Mouse (Mus musculus): ENCODE measurements around the gene Cdc14a.

Gene Cdc14a

DNA sequence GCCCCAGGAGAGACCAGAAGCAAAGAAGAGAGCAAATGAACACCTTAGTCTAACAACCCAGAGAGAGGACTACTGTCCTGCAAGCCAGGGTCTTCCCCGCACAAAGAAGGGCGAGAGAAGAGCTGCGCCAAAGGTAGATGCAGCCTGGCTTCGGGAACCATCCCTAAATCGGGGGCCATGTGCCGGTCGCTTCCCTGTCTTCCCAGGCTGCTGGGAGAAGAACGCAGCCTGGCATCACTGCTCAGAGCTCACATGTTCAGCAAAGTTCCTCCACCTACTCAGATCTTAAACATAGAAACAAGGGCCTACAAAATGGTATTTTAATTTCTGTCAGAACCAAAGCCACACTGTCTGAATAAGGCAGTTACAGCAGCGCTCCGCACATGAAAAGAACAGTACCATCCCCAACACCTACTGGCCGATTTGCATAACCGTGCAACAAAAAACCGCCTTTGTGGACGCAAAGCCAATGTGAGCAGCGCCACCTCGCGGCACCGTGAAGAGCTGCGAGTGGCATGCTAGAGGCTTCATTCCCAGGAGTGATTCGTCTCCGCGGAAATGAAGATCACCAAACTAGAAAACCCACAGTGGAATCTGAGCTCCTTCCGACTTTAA, 96.7 kb downstream of the Cdc14a start:
- DNase-seq, result peak; percentile 86

- DNase-seq, result no peak
Observed at GRCm38 (mm10) chr3:116325501-116325900, 98.3 kb downstream of the Cdc14a start.

GRCm38 (mm10) chr3:116319696-116320095, 104.1 kb downstream of the Cdc14a start:
- DNase-seq, result no peak

DNA sequence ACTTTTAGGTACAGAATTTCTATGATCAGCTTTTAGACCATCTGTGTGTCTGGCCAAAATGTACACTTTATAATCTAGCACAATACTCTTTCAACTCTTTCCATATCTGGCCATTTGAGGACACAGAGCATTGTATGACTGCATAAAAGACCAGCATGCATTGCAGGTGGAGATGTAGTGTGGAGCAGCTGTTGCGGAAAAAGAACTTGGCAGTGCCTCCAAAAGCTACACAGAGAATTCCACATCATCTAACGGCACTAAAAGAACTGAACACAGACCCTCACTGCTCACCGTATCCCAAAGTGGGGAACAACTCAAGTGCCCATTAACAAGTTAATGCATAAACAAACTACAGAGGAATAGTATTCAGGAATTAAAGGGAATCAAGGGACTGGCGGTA, 112.0 kb downstream of the Cdc14a start:
- no peak for DNase-seq

GRCm38 (mm10) chr3:116311173-116311572, 112.7 kb downstream of the Cdc14a start:
- no peak for DNase-seq

DNA sequence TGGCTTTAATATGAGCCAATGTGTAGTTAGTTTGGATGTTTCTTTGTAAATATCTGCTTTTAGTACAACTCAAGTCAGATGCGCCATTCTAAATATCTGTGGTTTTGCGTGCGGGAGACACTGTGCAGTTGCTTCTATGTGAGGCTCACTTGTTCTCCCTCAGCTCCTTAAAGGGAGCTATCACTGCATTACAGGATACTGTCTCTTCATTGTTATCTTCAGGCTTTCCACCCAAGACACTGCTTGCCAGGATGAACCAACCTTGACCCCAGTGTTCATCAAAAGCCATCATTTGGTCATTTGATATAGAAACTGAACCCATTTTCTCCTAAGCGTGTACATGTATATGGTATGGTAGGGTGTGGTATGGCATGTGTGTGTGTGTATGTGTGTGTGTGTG, 113.2 kb downstream of the Cdc14a start:
- DNase-seq, result no peak

DNA sequence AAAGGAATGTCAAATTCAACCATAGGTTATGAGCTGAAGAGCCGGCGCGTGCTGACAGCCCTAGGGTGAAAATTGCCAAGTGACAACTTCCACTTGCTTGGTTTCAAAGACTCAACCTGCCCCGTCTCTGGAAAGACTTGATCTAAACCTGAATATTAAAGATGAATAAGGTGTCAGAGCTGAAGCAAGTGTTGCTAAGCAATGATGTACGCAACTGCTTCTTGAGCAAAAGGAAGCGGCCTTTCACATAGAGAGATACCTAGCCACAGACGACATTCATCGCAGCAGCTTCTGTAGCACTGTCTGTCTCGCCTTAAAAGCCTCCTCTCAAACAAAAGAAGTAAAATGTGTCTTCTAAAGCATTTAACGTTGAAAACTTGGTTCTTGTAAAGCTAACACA, 113.8 kb downstream of the Cdc14a start:
- DNase-seq, result no peak

DNA sequence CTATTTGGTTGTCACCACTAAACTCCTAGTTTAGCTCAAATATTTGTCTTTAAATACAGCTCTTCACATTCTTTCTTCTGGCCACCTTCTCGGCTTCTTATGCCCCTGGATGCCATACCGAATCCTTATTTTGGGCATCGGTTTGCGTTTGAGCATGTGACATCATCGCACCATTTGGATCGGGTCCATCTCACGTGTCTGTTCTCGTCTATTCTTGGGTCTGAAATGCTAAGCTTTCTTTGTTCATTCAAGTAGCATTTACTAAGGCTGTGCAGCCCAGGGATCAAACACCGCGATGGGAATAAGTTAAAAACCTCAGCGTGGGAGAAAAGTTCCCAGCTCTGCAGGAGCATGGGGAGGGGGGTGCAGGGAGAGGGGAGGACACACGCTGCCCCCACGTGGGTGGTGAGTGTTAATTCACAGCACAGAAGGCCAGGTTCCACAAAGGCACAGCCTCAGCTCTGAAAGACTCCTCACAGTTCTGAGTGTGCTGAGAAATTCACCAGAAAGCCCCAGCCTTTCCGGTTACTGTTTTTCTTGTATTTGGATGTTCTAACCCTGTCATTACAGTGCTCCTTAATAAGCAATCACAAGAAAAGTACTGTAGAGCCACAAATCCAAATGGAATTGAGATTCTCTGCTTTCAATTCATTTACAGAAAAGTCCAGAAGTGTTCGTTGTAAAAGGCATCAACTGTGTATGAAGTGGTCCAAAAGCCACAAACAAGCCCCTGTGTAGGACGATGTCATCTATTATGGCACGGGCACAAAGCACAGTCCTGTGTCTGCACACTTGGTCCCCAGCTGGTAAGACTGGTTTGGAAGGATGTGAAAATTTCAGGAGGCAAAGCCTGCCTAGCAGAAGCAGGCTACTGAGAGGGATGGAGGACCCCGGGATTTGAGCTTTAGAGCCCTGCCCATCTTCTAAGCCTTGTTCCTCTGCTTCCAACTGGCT, 118.8 kb downstream of the Cdc14a start:
- DNase-seq, result no peak

GRCm38 (mm10) chr3:116302581-116302980, 121.3 kb downstream of the Cdc14a start:
- peak; percentile 28 for DNase-seq

GRCm38 (mm10) chr3:116301754-116302153, 122.1 kb downstream of the Cdc14a start:
- DNase-seq, result no peak

GRCm38 (mm10) chr3:116298727-116299126, 125.1 kb downstream of the Cdc14a start:
- DNase-seq, result peak; percentile 50

- DNase-seq, result peak; percentile 31
Observed at GRCm38 (mm10) chr3:116298003-116298402, 125.8 kb downstream of the Cdc14a start.

DNA sequence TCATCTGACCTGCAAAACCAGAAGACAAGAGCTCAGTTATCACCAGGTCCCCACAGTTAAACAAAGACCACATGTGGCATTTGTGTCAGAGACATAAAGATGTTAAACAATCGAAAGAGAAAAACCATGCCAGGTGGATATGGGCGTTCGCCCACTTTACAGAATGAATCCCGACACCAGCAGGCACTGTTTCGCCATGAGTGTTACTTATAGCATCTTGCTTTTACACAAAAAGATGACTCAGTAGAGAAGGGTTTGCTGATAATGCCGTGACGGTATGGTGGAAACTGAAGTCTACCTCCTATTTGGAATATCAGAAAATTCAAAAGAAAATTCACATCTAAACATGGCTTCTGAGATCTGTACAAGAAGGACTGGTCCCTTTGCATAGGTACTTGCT, 126.7 kb downstream of the Cdc14a start:
- DNase-seq, result no peak

- no peak for DNase-seq
Observed at GRCm38 (mm10) chr3:116290041-116290815, 133.6 kb downstream of the Cdc14a start.

DNA sequence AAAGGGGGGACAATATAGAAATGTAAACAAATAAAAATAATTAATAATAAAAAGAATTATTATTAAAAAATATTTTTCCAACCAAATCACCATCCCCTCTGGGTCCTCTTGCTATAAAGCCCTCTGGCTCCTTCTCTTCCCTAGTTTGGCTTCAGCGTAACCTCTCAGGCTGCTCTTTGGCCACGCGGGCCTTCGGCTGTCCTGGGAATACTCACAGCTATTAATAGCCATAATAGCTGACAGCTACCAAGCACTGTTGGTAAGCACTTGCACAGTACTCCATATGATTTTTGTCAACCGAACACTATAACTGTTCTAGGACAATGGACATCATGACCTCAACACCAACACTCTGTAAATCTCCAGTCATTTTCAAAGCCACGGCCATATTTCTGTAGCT, 135.0 kb downstream of the Cdc14a start:
- no peak for DNase-seq

GRCm38 (mm10) chr3:116284735-116285134, 139.1 kb downstream of the Cdc14a start:
- DNase-seq, result no peak

DNA sequence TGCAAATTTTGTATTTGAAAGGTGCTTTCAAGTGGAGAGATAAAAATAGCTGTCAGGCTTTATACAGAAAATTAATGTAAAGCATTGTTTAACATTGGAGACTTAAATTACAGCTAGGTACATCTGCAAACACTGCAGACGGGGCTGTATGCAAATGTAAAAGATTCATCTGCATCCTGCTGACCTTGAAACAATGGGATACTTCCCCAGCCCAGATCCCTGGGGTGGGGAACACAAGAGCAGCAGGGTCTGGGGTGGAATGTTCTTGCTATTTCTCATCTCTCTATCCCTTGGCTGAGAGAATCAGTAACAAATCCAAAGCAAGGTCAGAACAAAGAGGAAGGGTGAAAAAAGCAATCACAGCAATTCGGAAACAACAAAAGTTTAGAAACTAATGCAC, 139.8 kb downstream of the Cdc14a start:
- DNase-seq, result no peak

DNA sequence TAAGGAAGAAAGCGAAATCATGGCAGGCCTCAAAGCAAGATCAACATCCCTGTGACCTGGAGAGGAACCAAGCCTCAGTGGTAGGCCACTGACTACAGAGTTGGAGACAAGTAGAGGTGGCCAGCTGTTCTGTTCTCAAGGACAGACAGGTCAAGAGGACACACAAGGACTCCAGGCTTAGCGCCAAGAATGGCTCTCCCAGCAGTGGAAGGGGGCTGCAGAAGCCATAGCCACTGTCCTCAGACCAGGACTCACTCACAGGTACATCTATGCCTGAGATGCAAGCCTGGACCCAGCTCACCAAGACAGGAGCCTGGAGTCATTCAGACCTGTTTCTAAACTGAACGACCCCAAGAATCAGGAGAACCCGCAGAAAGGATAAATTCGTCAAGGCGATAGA, 142.2 kb downstream of the Cdc14a start:
- no peak for DNase-seq

- no peak for DNase-seq
Observed at GRCm38 (mm10) chr3:116277146-116277545, 146.7 kb downstream of the Cdc14a start.

GRCm38 (mm10) chr3:116271679-116272078, 152.2 kb downstream of the Cdc14a start:
- DNase-seq, result no peak

- no peak for DNase-seq
Observed at GRCm38 (mm10) chr3:116267036-116267654, 156.7 kb downstream of the Cdc14a start.

DNA sequence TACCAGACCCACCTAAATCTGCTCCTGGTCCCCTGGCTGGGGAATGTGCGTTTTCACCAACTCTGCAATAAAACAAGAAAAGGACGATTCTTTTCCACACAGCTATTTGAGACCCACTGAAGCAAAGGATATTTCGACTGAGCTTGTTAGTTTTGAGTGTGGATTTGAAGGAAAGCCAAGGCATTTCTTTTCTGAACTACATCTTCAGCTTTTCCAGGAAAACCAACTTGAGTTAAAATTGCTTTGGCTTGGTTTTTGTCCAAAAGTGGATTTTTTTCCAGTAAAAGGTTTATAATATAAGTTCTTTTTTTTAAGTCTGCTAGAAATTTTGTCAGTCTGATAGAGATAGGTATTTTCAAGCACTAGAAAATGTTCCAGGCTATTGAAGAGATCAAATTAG, 157.5 kb downstream of the Cdc14a start:
- no peak for DNase-seq

DNA sequence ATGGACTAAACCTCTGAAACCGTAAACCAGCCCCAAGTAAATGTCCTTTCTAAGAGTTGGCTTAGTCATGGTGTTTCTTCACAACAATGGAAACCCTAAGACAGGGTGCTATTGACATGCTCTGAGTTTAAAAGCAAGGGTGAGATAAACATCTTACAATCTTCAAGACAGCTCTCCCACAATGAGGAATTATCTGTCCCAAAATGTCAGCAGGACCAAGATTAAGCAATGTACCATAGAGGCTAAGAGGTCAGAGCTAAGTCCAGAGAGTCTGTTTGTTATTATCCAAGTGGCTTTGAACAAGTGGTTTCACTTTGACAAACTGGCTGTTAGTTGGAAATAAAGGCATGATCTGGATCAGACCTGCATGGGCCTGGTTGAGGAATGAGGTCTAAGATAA, 159.9 kb downstream of the Cdc14a start:
- no peak for DNase-seq
